Mouse (Mus musculus) inflammation-experienced regulatory T-cells, adult 6 months (primary cell): Measurements from ENCODE around the gene Crcp. TPM values are rescaled to one million over a fixed set of nuclear protein-coding genes. Genes with fewer than 3 reads are reported as not detected.

Experiments
- ATAC-seq: one replicate; pipeline ENCODE4 v1.8.0; 2017
- polyA plus RNA-seq, 3 experiments: library from polyadenylated mRNA; unstranded; fragments of 100-300 nt; shearing (Covaris generic); gene quantifications; one replicate each; pipeline ENCODE4 v1.2.1; 2017

The Crcp gene
- polyA plus RNA-seq, 3 experiments from 2014 or later, result 58.3 to 70.9 (median 58.4) TPM

GRCm38 (mm10) chr5:130059413-130060328 is 30.6 kb downstream of the Crcp start:
- ATAC-seq, result no peak

GRCm38 (mm10) chr5:130060329-130060665 is 31.2 kb downstream of the Crcp start:
- no peak for ATAC-seq

GRCm38 (mm10) chr5:130062096-130062495 is 33.0 kb downstream of the Crcp start:
- ATAC-seq, result no peak

GRCm38 (mm10) chr5:130063760-130064159 is 34.7 kb downstream of the Crcp start:
- no peak for ATAC-seq

- ATAC-seq, result no peak
Measured at GRCm38 (mm10) chr5:130065579-130065978, 36.5 kb downstream of the Crcp start.

- no peak for ATAC-seq
Measured at GRCm38 (mm10) chr5:130067841-130068264, 38.8 kb downstream of the Crcp start.

- ATAC-seq, result no peak
Measured at GRCm38 (mm10) chr5:130073026-130073425, 43.9 kb downstream of the Crcp start, which contains the start of gene Tpst1. Gene Tpst1 (plus strand): TSS chr5:130073326.

- ATAC-seq, result no peak
Measured at GRCm38 (mm10) chr5:130074491-130074890, 45.4 kb downstream of the Crcp start.

GRCm38 (mm10) chr5:130076396-130076795 is 47.3 kb downstream of the Crcp start:
- no peak for ATAC-seq

- ATAC-seq, result no peak
Measured at GRCm38 (mm10) chr5:130078096-130078833, 49.2 kb downstream of the Crcp start.

GRCm38 (mm10) chr5:130078834-130079156 is 49.7 kb downstream of the Crcp start:
- ATAC-seq, result peak; percentile 13

- ATAC-seq, result peak; percentile 96
Measured at GRCm38 (mm10) chr5:130079202-130080050, 50.3 kb downstream of the Crcp start.

GRCm38 (mm10) chr5:130080051-130080681 is 51.1 kb downstream of the Crcp start:
- ATAC-seq, result no peak

- ATAC-seq, result no peak
Measured at GRCm38 (mm10) chr5:130081181-130081881, 52.2 kb downstream of the Crcp start.

- ATAC-seq, result no peak
Measured at GRCm38 (mm10) chr5:130082431-130082830, 53.3 kb downstream of the Crcp start.

- ATAC-seq, result no peak
Measured at GRCm38 (mm10) chr5:130084271-130084670, 55.2 kb downstream of the Crcp start.

- peak; percentile 35 for ATAC-seq
Measured at GRCm38 (mm10) chr5:130088008-130088407, 58.9 kb downstream of the Crcp start.

GRCm38 (mm10) chr5:130088612-130089011 is 59.5 kb downstream of the Crcp start:
- no peak for ATAC-seq

- ATAC-seq, result peak; percentile 46
Measured at GRCm38 (mm10) chr5:130089177-130089576, 60.1 kb downstream of the Crcp start.

- no peak for ATAC-seq
Measured at GRCm38 (mm10) chr5:130089626-130090393, 60.7 kb downstream of the Crcp start.

GRCm38 (mm10) chr5:130096754-130097153 is 67.7 kb downstream of the Crcp start:
- no peak for ATAC-seq
